Mouse (Mus musculus) G1E (cell line): ENCODE data around the gene Gm9747. TPM values are rescaled to one million over a fixed set of nuclear protein-coding genes. Genes with fewer than 3 reads are reported as not detected.

Experiments
- ATAC-seq: 2 replicates; pipeline ENCODE4 v1.8.0; 2016; ENCODE audit warnings: mild to moderate bottlenecking; ENCODE audit not compliant: insufficient number of reproducible peaks, poor library complexity, low FRiP score, severe bottlenecking; ENCODE audit errors: extremely low read depth
- DNase-seq: peaks from one replicate; pipeline ENCODE4 v3.0.0; 2012; ENCODE audit warnings: low spot score
- H3K27me3 ChIP-seq: 2 replicates; pipeline ENCODE4 v1.6.1; 2012; ENCODE audit warnings: mild to moderate bottlenecking, low read length, inconsistent platforms; ENCODE audit not compliant: insufficient read depth
- H3K36me3 ChIP-seq: replicated peaks from 2 replicates; pipeline ENCODE3; 2012; ENCODE audit warnings: mild to moderate bottlenecking, inconsistent platforms
- H3K4me1 ChIP-seq: 2 replicates; pipeline ENCODE4 v1.6.1; 2012; ENCODE audit warnings: low read depth, low read length, inconsistent platforms, mixed read lengths; ENCODE audit not compliant: insufficient read depth
- H3K4me3 ChIP-seq: 2 replicates; pipeline ENCODE4 v1.5.1; 2012; ENCODE audit warnings: low read depth, mild to moderate bottlenecking, inconsistent platforms, low read length, moderate library complexity, mixed read lengths
- H3K9me3 ChIP-seq: replicated peaks from 2 replicates; pipeline ENCODE4 v1.6.1; 2012; ENCODE audit warnings: inconsistent platforms
- CTCF ChIP-seq: IDR thresholded peaks from 2 replicates; pipeline ENCODE4 v1.5.1; 2012; ENCODE audit warnings: low read depth, low read length, inconsistent platforms, mixed read lengths
- GATA1 ChIP-seq: IDR thresholded peaks from 2 replicates; pipeline ENCODE4 v1.6.1; 2012; ENCODE audit warnings: borderline replicate concordance, low read length, inconsistent platforms, mixed read lengths
- GATA2 ChIP-seq: IDR thresholded peaks from 2 replicates; pipeline ENCODE4 v1.6.1; 2012; ENCODE audit warnings: low read depth, low read length, inconsistent platforms, borderline replicate concordance
- POLR2AphosphoS5 ChIP-seq: IDR thresholded peaks from 2 replicates; pipeline ENCODE4 v1.6.1; 2012; ENCODE audit warnings: low read depth, low read length, inconsistent platforms; ENCODE audit not compliant: insufficient replicate concordance
- TAL1 ChIP-seq: conservative IDR thresholded peaks from 2 replicates; pipeline ENCODE4 v1.6.1; 2012; ENCODE audit warnings: low read depth, low read length, inconsistent platforms, mixed read lengths
- polyA plus RNA-seq: library from polyadenylated mRNA; stranded (reverse); fragments of >175 nt; gene quantifications from 2 replicates; pipeline ENCODE4 v1.2.3, GENCODE M21; 2012
- total RNA-seq, 2 experiments: library from RNA; stranded (forward) in 1 of 2; stranded (reverse) in 1 of 2; fragments of 200-1000 nt in 1 of 2; fragments of >200 nt in 1 of 2; fragmentation: Nextera tagmentation in 1 of 2; gene quantifications; 2 replicates each; pipeline ENCODE4 v1.2.3; 2014 to 2017

The Gm9747 gene
- total and polyA plus RNA-seq, 3 experiments, result 0.11 TPM; not detected in 2

- TF ChIP-seq TAL1 (no peak), GATA2 (no peak), CTCF (no peak), GATA1 (no peak), POLR2AphosphoS5 (no peak)
- Histone ChIP-seq H3K4me3 (no peak overlapping the region), H3K4me1 (no peaks in the 10 kb centered on the region), H3K36me3 (no peaks in the 10 kb centered on the region), H3K9me3 (no peaks in the 10 kb centered on the region), H3K27me3 (no peaks in the 10 kb centered on the region)
- no peak for ATAC-seq
- DNase-seq, result no peak
Measured at GRCm38 (mm10) chr1:82238245-82238644, 5.3 kb downstream of the Gm9747 start.

GRCm38 (mm10) chr1:82239409-82240201 is 6.7 kb downstream of the Gm9747 start:
- Histone ChIP-seq H3K9me3 (no peaks in the 10 kb centered on the region), H3K27me3 (no peaks in the 10 kb centered on the region), H3K4me1 (no peaks in the 10 kb centered on the region), H3K4me3 (no peak overlapping the region), H3K36me3 (no peaks in the 10 kb centered on the region)
- ATAC-seq (no peak), DNase-seq (no peak)
- TF ChIP-seq POLR2AphosphoS5, result no peak

GRCm38 (mm10) chr1:82243260-82243825 is 10.4 kb downstream of the Gm9747 start:
- no peaks in the 10 kb centered on the region for H3K9me3 ChIP-seq
- no peaks in the 10 kb centered on the region for H3K27me3 ChIP-seq
- no peak overlapping the region for H3K4me3 ChIP-seq
- TF ChIP-seq TAL1 (no peak), CTCF (no peak), GATA1 (no peak), POLR2AphosphoS5 (no peak), GATA2 (no peak)
- no peak for ATAC-seq
- no peaks in the 10 kb centered on the region for H3K36me3 ChIP-seq
- no peak for DNase-seq
- H3K4me1 ChIP-seq, result no peaks in the 10 kb centered on the region

GRCm38 (mm10) chr1:82245002-82245401 is 12.1 kb downstream of the Gm9747 start:
- no peak for DNase-seq
- H3K36me3 ChIP-seq, result no peaks in the 10 kb centered on the region
- TF ChIP-seq GATA2, result no peak
- TF ChIP-seq TAL1, result no peak
- no peak overlapping the region for H3K4me3 ChIP-seq
- no peaks in the 10 kb centered on the region for H3K27me3 ChIP-seq
- H3K9me3 ChIP-seq, result no peaks in the 10 kb centered on the region
- ATAC-seq, result no peak
- no peaks in the 10 kb centered on the region for H3K4me1 ChIP-seq

GRCm38 (mm10) chr1:82247221-82247951 is 14.5 kb downstream of the Gm9747 start:
- Histone ChIP-seq H3K4me3 (no peak overlapping the region), H3K36me3 (no peaks in the 10 kb centered on the region), H3K9me3 (no peaks in the 10 kb centered on the region), H3K27me3 (no peaks in the 10 kb centered on the region), H3K4me1 (no peaks in the 10 kb centered on the region)
- no peak for ATAC-seq
- TF ChIP-seq GATA1 (no peak), TAL1 (no peak), POLR2AphosphoS5 (no peak), CTCF (no peak), GATA2 (no peak)
- no peak for DNase-seq

GRCm38 (mm10) chr1:82253789-82254445 is 21.0 kb downstream of the Gm9747 start:
- H3K4me3 ChIP-seq, result no peak overlapping the region
- no peaks in the 10 kb centered on the region for H3K4me1 ChIP-seq
- H3K9me3 ChIP-seq, result no peaks in the 10 kb centered on the region
- no peak for ATAC-seq
- no peaks in the 10 kb centered on the region for H3K36me3 ChIP-seq
- DNase-seq, result no peak
- no peaks in the 10 kb centered on the region for H3K27me3 ChIP-seq
- TF ChIP-seq CTCF (no peak), TAL1 (no peak)
